Mouse (Mus musculus): Measurements from ENCODE around the gene Catip. TPM values are rescaled to one million over a fixed set of nuclear protein-coding genes. Genes with fewer than 3 reads are reported as not detected.
"Not testable (repeated sequence)": the region's sequence is repeated elsewhere in the genome, so short reads cannot be mapped to it uniquely, and the experiment has no call there.

The Catip gene
- total RNA-seq, 2 experiments from 2014 or later, result not detected

- ATAC-seq (replicated peaks; ENCODE audit: low FRiP score, poor library complexity, severe bottlenecking), result not testable (repeated sequence)
Measured at GRCm38 (mm10) chr1:74340992-74341391, 20.9 kb upstream of the Catip start.

GRCm38 (mm10) chr1:74341898-74342297 is 20.0 kb upstream of the Catip start:
- no peak for ATAC-seq (replicated peaks; ENCODE audit: low FRiP score, poor library complexity, severe bottlenecking)

DNA sequence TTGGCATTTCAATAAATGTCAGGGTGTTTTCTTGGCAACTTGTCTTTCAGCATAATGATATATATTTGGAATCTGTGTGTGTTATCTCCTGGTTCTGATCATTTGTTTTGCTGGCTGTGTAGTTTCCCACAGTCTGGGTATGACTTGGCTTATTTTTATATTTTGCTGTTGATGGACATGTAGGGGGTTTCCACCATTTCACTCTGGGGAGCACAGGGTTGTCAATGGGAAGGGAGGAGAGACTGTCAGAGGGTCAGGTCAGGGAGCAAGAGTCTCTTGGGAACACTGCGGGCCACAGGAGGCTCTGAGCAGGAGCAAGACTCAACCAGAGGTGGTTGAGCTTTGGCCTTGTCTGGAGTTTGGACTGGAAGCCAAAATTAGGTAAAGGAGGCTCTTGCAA is 19.6 kb upstream of the Catip start:
- ATAC-seq (replicated peaks; ENCODE audit: low FRiP score, poor library complexity, severe bottlenecking), result no peak

- ATAC-seq (replicated peaks; ENCODE audit: low FRiP score, poor library complexity, severe bottlenecking), result no peak
Measured at GRCm38 (mm10) chr1:74343161-74343560, 18.7 kb upstream of the Catip start.

GRCm38 (mm10) chr1:74344163-74344916 is 17.6 kb upstream of the Catip start:
- no peak for ATAC-seq (replicated peaks; ENCODE audit: low FRiP score, poor library complexity, severe bottlenecking)

DNA sequence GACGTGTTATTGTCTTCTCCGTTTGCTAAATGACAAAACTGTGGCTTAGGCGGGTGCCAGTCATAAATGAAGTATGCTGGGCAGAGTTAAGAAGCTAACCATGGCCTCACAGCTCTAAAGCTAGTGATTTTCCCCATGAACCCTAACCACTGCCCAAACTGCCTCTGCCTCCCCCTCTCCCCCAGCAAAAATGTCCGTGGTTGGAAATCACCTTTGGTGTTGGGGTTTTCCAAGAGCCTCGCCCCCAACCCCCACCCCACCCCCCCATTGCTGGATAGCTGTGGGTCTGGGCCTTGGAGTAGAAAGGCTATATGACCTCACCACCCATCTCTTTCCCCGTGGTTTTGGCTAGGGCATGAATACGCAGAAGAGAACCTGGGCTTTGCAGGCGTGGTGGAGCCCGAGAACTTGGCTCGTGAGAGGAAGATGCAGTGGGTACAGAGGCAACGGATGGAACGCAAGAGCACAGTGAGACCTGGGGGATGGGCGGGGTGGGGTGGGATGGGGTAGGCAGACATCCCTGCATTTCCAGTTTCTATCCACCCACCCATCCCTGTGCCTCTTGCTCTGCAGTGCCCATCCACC is 10.6 kb upstream of the Catip start:
- no peak for ATAC-seq (replicated peaks; ENCODE audit: low FRiP score, poor library complexity, severe bottlenecking)

DNA sequence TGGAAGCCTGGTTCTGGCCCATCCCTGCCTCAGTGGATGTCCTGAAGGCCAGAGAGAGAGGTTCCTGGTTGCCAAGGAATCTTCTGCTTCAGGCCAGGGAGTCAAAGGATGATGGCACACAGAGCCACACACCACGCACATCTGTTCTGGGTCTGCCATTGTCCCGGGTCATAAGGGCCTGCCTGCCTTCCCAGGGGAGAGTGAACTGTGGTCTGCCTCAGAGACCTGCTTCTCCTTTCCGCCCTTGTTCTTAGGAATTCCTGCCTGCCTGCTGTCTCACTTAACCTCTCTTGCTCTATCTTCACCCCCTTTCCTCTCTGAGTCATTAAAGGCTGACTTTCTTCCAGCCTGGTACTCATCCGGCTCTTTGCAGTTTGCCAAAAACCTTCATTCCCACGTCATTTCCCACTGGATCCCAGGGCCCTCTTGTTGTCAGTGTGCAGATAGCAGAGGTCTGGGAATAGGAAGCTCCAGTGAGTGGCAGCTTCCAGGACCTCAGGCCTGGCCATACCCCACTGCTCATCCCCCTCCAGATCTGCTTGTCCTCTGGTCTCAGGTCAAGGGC is 9.3 kb upstream of the Catip start:
- ATAC-seq (replicated peaks; ENCODE audit: low FRiP score, poor library complexity, severe bottlenecking), result no peak

GRCm38 (mm10) chr1:74353453-74354229 is 8.3 kb upstream of the Catip start:
- no peak for ATAC-seq (replicated peaks; ENCODE audit: low FRiP score, poor library complexity, severe bottlenecking)

GRCm38 (mm10) chr1:74357531-74357930 is 4.4 kb upstream of the Catip start:
- ATAC-seq (replicated peaks; ENCODE audit: low FRiP score, poor library complexity, severe bottlenecking), result no peak

GRCm38 (mm10) chr1:74359952-74360517 is 1.9 kb upstream of the Catip start:
- ATAC-seq (replicated peaks; ENCODE audit: low FRiP score, poor library complexity, severe bottlenecking), result no peak

DNA sequence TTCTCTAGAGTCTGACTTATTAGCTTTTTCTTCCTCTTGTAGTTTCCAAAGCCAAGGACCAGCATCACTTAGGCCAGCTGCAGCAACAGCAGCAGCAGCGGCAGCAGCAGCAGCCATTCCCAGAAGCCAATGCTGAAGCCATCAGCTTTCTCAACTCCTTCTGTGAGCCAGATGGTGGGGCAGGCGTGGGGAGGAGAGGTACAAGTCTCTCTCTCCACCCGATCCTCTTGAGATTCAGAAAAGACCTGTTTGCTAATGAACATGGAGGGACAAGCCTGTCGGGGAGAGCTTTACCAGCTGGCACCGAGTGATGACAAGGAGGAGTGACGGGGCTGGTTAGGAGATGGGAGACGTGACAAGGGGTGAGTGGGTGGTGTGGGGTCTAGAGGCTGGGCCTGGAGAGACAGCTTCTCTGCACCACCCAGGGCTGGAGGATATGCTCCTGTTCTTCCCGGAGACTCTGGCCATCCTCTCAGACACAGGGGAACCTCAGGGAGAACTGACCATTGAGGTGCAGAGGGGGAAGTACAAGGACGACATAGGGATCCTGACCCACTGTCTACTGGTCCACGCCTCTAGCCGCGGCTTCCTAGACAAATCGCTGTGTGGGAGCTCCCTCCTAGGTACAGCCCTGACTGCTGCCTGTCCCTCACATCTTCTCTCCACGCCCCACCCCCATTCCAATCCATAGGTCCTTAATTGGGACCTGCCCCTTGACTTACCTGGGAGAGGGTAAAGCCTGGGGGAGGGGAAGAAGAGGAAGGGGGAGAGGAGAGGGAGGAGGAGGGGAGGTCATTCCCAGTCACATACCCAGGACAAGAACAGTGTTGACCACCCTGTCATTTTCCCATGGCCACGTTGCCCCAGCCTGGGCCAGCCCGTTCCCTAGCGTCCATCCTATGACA is 669 bp downstream of the Catip start:
- ATAC-seq (replicated peaks; ENCODE audit: low FRiP score, poor library complexity, severe bottlenecking), result no peak

GRCm38 (mm10) chr1:74363437-74363836 is 1.5 kb downstream of the Catip start:
- no peak for ATAC-seq (replicated peaks; ENCODE audit: low FRiP score, poor library complexity, severe bottlenecking)

GRCm38 (mm10) chr1:74364270-74364669 is 2.4 kb downstream of the Catip start:
- no peak for ATAC-seq (replicated peaks; ENCODE audit: low FRiP score, poor library complexity, severe bottlenecking)

GRCm38 (mm10) chr1:74367886-74368645 is 6.2 kb downstream of the Catip start:
- ATAC-seq (replicated peaks; ENCODE audit: low FRiP score, poor library complexity, severe bottlenecking), result peak; percentile 43; the same call in 1 of the 2 replicates

- no peak for ATAC-seq (replicated peaks; ENCODE audit: low FRiP score, poor library complexity, severe bottlenecking)
Measured at GRCm38 (mm10) chr1:74370040-74370439, 8.1 kb downstream of the Catip start.

DNA sequence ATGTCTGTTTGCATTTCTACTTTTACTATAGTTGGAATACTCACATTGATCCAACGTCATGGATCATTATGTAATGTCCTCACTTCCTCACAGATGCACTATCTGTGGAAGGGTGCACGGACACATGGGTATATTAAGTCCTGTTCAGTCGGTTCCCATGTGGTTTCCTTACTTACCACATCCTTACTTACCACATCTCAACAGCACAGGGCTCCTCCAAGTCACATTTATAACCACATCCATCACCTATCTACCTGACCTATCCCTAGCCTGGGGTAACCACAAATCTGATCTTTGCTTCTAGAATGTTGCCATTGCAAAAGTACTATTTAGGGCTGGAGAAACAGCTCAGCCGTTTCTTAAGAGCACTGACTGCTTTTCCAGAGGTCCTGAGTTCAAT is 11.5 kb downstream of the Catip start:
- no peak for ATAC-seq (replicated peaks; ENCODE audit: low FRiP score, poor library complexity, severe bottlenecking)

- ATAC-seq (replicated peaks; ENCODE audit: low FRiP score, poor library complexity, severe bottlenecking), result no peak
Measured at GRCm38 (mm10) chr1:74374980-74375379, 13.1 kb downstream of the Catip start, which contains the start of gene Slc11a1. Slc11a1 (plus strand) TSS chr1:74375195.

DNA sequence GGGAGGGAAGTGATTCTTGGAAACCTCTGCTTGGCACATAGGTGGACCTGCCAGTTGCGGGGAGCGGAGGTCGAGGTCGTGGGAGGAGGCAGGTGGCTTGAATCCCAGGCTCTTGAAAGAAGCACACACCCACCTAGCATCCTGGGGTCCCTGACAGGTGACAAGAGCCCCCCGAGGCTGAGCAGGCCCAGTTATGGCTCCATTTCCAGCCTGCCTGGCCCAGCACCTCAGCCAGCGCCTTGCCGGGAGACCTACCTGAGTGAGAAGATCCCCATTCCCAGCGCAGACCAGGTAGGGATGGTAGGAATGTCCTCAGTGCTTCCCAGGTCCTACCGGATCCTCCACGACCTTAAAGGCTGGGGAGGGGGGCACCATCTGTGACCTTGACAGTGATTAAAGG is 13.7 kb downstream of the Catip start:
- no peak for ATAC-seq (replicated peaks; ENCODE audit: low FRiP score, poor library complexity, severe bottlenecking)

Measured in erythroblast, adult 5-6 weeks (primary cell).